Mouse (Mus musculus) ES-E14 (cell line): ENCODE data around the gene Ythdf2. TPM values are rescaled to one million over a fixed set of nuclear protein-coding genes. Genes with fewer than 3 reads are reported as not detected.

Experiments used
- DNase-seq: peaks from one replicate; pipeline ENCODE4 v3.0.0-alpha.2; 2013; ENCODE audit warnings: low read depth, low spot score
- H3K27ac ChIP-seq: 2 replicates; pipeline ENCODE4 v1.5.1; 2012; ENCODE audit warnings: low read depth, mild to moderate bottlenecking, low read length, moderate library complexity, mixed read lengths; ENCODE audit not compliant: poor library complexity, insufficient read depth, severe bottlenecking
- H3K36me3 ChIP-seq: 2 replicates; pipeline ENCODE4 v1.6.1; 2012; ENCODE audit warnings: mild to moderate bottlenecking, low read length, moderate library complexity, mixed read lengths; ENCODE audit not compliant: control insufficient read depth, poor library complexity, insufficient read depth, severe bottlenecking
- H3K4me1 ChIP-seq, 2 experiments: fragments of 150-350 bp in 1 of 2; sonication (generic) in 1 of 2; 2 replicates each; pipeline ENCODE4 v1.6.1; 2012; ENCODE audit warnings: low read length in 2 of 2, mild to moderate bottlenecking in 1 of 2, mixed read lengths in 1 of 2; ENCODE audit not compliant: control insufficient read depth in 2 of 2, insufficient read depth in 2 of 2, poor library complexity in 1 of 2
- H3K4me3 ChIP-seq, 2 experiments: fragments of 150-350 bp in 1 of 2; sonication (generic) in 1 of 2; 2 replicates each; pipeline ENCODE4 v1.5.1; 2012; ENCODE audit warnings: low read length in 2 of 2, low read depth in 1 of 2, mild to moderate bottlenecking in 1 of 2, mixed read lengths in 1 of 2; ENCODE audit not compliant: insufficient read depth in 1 of 2, poor library complexity in 1 of 2, severe bottlenecking in 1 of 2
- H3K9ac ChIP-seq: 2 replicates; pipeline ENCODE4 v1.6.1; 2012; ENCODE audit warnings: low read depth, mild to moderate bottlenecking, low read length, mixed read lengths; ENCODE audit not compliant: poor library complexity, insufficient read depth, severe bottlenecking
- H3K9me3 ChIP-seq: fragments of 150-350 bp; sonication (generic); 2 replicates; pipeline ENCODE4 v1.6.1; 2012; ENCODE audit warnings: low read depth, mild to moderate bottlenecking, low read length; ENCODE audit not compliant: control insufficient read depth, insufficient read depth
- CHD2 ChIP-seq: IDR thresholded peaks from 2 replicates; pipeline ENCODE4 v1.6.1; 2014; ENCODE audit warnings: mild to moderate bottlenecking, low read depth, low read length, inconsistent platforms
- HCFC1 ChIP-seq: IDR thresholded peaks from 2 replicates; pipeline ENCODE4 v1.6.1; 2012; ENCODE audit warnings: low read length, inconsistent platforms, borderline replicate concordance; ENCODE audit not compliant: insufficient read depth
- MAFK ChIP-seq: IDR thresholded peaks from 2 replicates; pipeline ENCODE4 v1.6.1; 2014; ENCODE audit warnings: mild to moderate bottlenecking, low read depth, low read length, inconsistent platforms; ENCODE audit not compliant: insufficient read depth
- ZC3H11A ChIP-seq: IDR thresholded peaks from 2 replicates; pipeline ENCODE4 v1.6.1; 2012; ENCODE audit warnings: low read depth, mild to moderate bottlenecking, inconsistent platforms, low read length, borderline replicate concordance
- ZNF384 ChIP-seq: IDR thresholded peaks from 2 replicates; pipeline ENCODE4 v1.6.1; 2012; ENCODE audit warnings: low read depth, low read length, inconsistent platforms
- in situ Hi-C, 2 experiments: fragments of 600-800 bp; cut with MboI; formaldehyde crosslinking; loops; one replicate each; pipeline ENCODE4 v1.15.1; 2025; ENCODE audit warnings: low sequenced_read_pairs in 2 of 2, inconsistent platforms in 1 of 2; ENCODE audit not compliant: unreplicated experiment in 2 of 2
- total RNA-seq: library from RNA; depleted of rRNA; stranded (reverse); fragments of 300-350 nt; gene quantifications from 2 replicates; pipeline ENCODE4 v1.2.3, GENCODE M21; 2012

Ythdf2 gene
- total RNA-seq, 1 experiment = 67.7 TPM

DNA sequence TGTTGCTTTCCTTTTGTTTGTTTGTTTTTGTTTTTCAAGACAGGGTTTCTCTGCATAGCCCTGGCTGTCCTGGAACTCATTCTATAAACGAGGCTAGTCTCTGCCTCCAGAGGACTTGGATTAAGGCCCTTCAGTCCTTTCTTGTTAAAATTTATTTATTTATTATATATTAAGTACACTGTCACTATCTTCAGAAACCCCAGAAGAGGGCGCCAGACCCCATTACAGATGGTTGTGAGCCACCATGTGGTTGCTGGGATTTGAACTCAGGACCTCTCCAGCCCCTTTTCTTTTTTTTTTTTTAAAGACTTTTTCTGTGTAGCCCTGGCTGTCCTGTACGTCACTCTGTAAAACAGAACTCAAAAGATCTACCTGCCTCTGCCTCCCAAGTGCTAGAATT lies 42.9 kb upstream of the Ythdf2 start:
- TF ChIP-seq MAFK = no peak
- TF ChIP-seq ZNF384 = no peak
- TF ChIP-seq CHD2 = no peak
- no peak for TF ChIP-seq ZC3H11A
- TF ChIP-seq HCFC1 = no peak
- no peak overlapping the region for H3K9ac ChIP-seq
- H3K4me3 ChIP-seq = no peak overlapping the region
- H3K4me1 ChIP-seq = peaks cover 6 to 10% of the 10 kb centered on the region in 2 experiments
- DNase-seq = no peak
- in situ Hi-C loops = no loop called here
- no peaks in the 10 kb centered on the region for H3K9me3 ChIP-seq
- H3K36me3 ChIP-seq = peaks cover 12% of the 10 kb centered on the region
- H3K27ac ChIP-seq = no peak overlapping the region

GRCm38 (mm10) chr4:132253622-132254021 lies 41.5 kb upstream of the Ythdf2 start:
- in situ Hi-C loops = no loop called here

GRCm38 (mm10) chr4:132253128-132253527 lies 41.0 kb upstream of the Ythdf2 start:
- peaks cover 10% of the 10 kb centered on the region for H3K36me3 ChIP-seq
- no peak overlapping the region for H3K4me3 ChIP-seq
- no peak for TF ChIP-seq HCFC1
- no peak for TF ChIP-seq ZC3H11A
- TF ChIP-seq CHD2 = no peak
- DNase-seq = no peak
- no peak overlapping the region for H3K9ac ChIP-seq
- in situ Hi-C loops = no loop called here
- H3K27ac ChIP-seq = no peak overlapping the region
- H3K4me1 ChIP-seq = peaks cover 3% of the 10 kb centered on the region in 2 experiments; a peak in 3 of 4 replicates
- no peaks in the 10 kb centered on the region for H3K9me3 ChIP-seq

More at GRCm38 (mm10) chr4:132253622-132254021, 41.5 kb upstream of the Ythdf2 start:
- no peak for DNase-seq
- peaks cover 10% of the 10 kb centered on the region for H3K36me3 ChIP-seq
- no peak overlapping the region for H3K27ac ChIP-seq
- no peaks in the 10 kb centered on the region for H3K9me3 ChIP-seq
- H3K4me1 ChIP-seq = peaks cover 3% of the 10 kb centered on the region in 2 experiments
- no peak overlapping the region for H3K9ac ChIP-seq
- TF ChIP-seq MAFK (no peak), ZNF384 (no peak), ZC3H11A (no peak), HCFC1 (no peak), CHD2 (no peak)
- no peak overlapping the region for H3K4me3 ChIP-seq

DNA sequence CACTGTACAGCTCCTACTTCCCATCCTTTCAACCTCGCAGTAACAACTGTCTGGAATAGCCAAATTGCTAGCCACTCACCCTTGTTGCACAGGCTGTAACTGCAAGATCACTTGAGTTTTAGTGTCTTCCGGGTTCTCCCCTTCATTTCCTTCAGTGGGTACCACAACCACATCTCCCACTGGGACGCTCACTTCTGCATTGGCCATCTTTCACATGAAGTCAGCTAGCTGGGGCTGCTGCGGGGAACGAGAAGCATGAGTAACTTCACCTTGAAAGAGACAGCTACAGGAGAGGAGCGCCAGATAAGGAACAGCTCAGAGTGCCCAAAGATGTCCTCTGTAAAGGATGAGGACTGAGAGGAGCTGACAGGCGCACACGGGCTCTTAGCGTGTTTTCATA lies 39.5 kb upstream of the Ythdf2 start:
- Histone ChIP-seq H3K4me1 (peaks cover under 1 to 3% of the 10 kb centered on the region in 2 experiments; a peak in 1 of 4 replicates), H3K9me3 (no peaks in the 10 kb centered on the region), H3K9ac (no peak overlapping the region), H3K27ac (no peak overlapping the region), H3K4me3 (no peak overlapping the region), H3K36me3 (peaks cover 14% of the 10 kb centered on the region)
- TF ChIP-seq ZNF384 (no peak), CHD2 (no peak), MAFK (no peak), ZC3H11A (no peak), HCFC1 (no peak)
- DNase-seq = no peak
- in situ Hi-C loops = no loop called here

- TF ChIP-seq HCFC1 (no peak), ZNF384 (no peak), CHD2 (no peak), ZC3H11A (no peak), MAFK (no peak)
- no peak for DNase-seq
- H3K36me3 ChIP-seq = peaks cover 15% of the 10 kb centered on the region
- H3K9ac ChIP-seq = no peak overlapping the region
- no peak overlapping the region for H3K4me3 ChIP-seq
- H3K4me1 ChIP-seq = no peaks in the 10 kb centered on the region
- in situ Hi-C loops = no loop called here
- H3K27ac ChIP-seq = no peak overlapping the region
- H3K9me3 ChIP-seq = no peaks in the 10 kb centered on the region
These were observed 35.4 kb upstream of the Ythdf2 start for GRCm38 (mm10) chr4:132247451-132247997.
